Comparison of ENCODE assay signal across 9 mouse cellular contexts in the genomic region with DNA sequence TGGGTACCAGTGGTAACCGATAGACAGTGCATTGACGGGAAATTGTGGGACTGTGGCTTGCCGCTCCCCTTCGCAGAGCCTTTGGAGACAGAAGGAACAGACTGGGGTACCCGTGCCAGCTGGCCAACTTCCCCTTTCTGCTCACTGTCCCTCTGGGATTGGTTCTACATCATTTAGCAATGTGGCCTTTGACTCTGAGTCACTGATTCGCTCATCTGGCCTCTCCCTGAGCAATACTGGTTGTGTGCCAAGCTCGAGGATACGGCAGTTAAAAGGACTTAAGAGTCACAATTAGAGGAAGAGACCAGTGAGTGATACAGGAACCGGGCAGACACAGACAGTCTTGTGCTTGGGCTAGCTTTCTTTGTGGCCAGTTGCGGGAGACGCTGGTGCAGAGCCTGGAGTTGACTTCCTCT.
DNase-seq lines count a peak whose midpoint lies in the region; ATAC-seq and TF ChIP-seq lines count a peak whose summit lies in the region.
"Had no signal": no experiment of that assay in that cellular context is flagged by ENCODE, and none has a peak within 500 bp of the region (broad histone marks: within the 10 kb centered on the region; RNA-seq: fewer than 3 reads in every experiment).

No protein-coding gene starts in this region.

- 60% methylated on average over 11 of the region's 11 CpGs for WGBS in hindbrain, embryonic 14.5 days
- 73% methylated on average over 11 of the region's 11 CpGs for WGBS in hindbrain, embryonic 12.5 days

- TF ChIP-seq POLR2A in brain, embryonic 14.5 days (IDR thresholded peaks at IDR 0.05; ENCODE audit: borderline replicate concordance, extremely low read depth, insufficient read depth, insufficient read length, poor library complexity, severe bottlenecking), result no peak

- no peaks in the 10 kb centered on the region for H3K27me3 ChIP-seq in hindbrain, embryonic 14.5 days (ENCODE audit: control insufficient read depth, insufficient read depth, low read length)
- peaks cover 14% of the 10 kb centered on the region for H3K27me3 ChIP-seq in hindbrain, embryonic 12.5 days

- H3K4me3 ChIP-seq in hindbrain, embryonic 14.5 days (replicated peaks; ENCODE audit: low read length), result no peak overlapping the region
- no peak overlapping the region for H3K4me3 ChIP-seq in hindbrain, embryonic 12.5 days

- peak; percentile 42 for DNase-seq in hindbrain, embryonic 14.5 days (ENCODE audit: low spot score)
- DNase-seq in 3T3-L1 (ENCODE audit: low read depth, low spot score), result peak; percentile 19
- peak; percentile 52 for DNase-seq in brain, embryonic 14.5 days (ENCODE audit: low read depth)
- DNase-seq in heart, postnatal 4 days, result peak; percentile 44
- no peak for DNase-seq in natural killer cell, adult 2 months (ENCODE audit: low spot score in 2 of 2)
- DNase-seq in layer of hippocampus, adult 9-11 months, result no peak
- DNase-seq: cerebellum, adult 8-10 months had no signal

- no peak overlapping the region for H3K27ac ChIP-seq in hindbrain, embryonic 14.5 days
- no peak overlapping the region for H3K27ac ChIP-seq in hindbrain, embryonic 12.5 days

- H3K4me1 ChIP-seq in hindbrain, embryonic 14.5 days (replicated peaks; ENCODE audit: control insufficient read depth, insufficient read depth, low read length), result peaks cover 4% of the 10 kb centered on the region; the same call in 1 of the 2 replicates
- peaks cover 18% of the 10 kb centered on the region for H3K4me1 ChIP-seq in hindbrain, embryonic 12.5 days

- no peak for TF ChIP-seq CTCF in brain, embryonic 14.5 days (IDR thresholded peaks at IDR 0.05; ENCODE audit: borderline replicate concordance, extremely low read depth, insufficient read depth, insufficient read length)

- H3K36me3 ChIP-seq in hindbrain, embryonic 14.5 days (replicated peaks; ENCODE audit: control insufficient read depth, insufficient read depth), result no peaks in the 10 kb centered on the region
- H3K36me3 ChIP-seq in hindbrain, embryonic 12.5 days, result no peaks in the 10 kb centered on the region

- H3K9ac ChIP-seq in hindbrain, embryonic 14.5 days, result no peak overlapping the region
- H3K9ac ChIP-seq in hindbrain, embryonic 12.5 days, result no peak overlapping the region

- H3K9me3 ChIP-seq in hindbrain, embryonic 14.5 days (ENCODE audit: control insufficient read depth, low read length), result 0 out of 2 replicates have a peak, but pooled peaks cover 4% of the 10 kb centered on the region
- H3K9me3 ChIP-seq in hindbrain, embryonic 12.5 days (replicated peaks), result no peaks in the 10 kb centered on the region

- no peak overlapping the region for H3K4me2 ChIP-seq in hindbrain, embryonic 14.5 days (replicated peaks)
- no peak overlapping the region for H3K4me2 ChIP-seq in hindbrain, embryonic 12.5 days (replicated peaks)

- ATAC-seq in hindbrain, embryonic 14.5 days (ENCODE audit: low FRiP score), result peak; percentile 37; the same call in 1 of the 2 replicates
- no peak for ATAC-seq in hindbrain, embryonic 12.5 days (ENCODE audit: low FRiP score)
- ATAC-seq in erythroblast, adult 5-6 weeks (replicated peaks; ENCODE audit: low FRiP score, poor library complexity, severe bottlenecking), result no peak

Comparison
In these comparisons a context has a peak if more than half of its experiments do, and no peak if none do; other contexts are left out.
1. DNase-seq: peak in hindbrain, embryonic 14.5 days (single experiment), 3T3-L1 (single experiment), brain, embryonic 14.5 days (single experiment) and heart, postnatal 4 days (single experiment); none in natural killer cell, adult 2 months (0 of 2) and layer of hippocampus, adult 9-11 months (single experiment).